Mouse (Mus musculus) retina, adult 2 months (tissue): Measurements from ENCODE around the gene 5730596B20Rik.

Source experiments
- DNase-seq: peaks from one replicate; pipeline ENCODE4 v3.0.0-alpha.2; 2012; ENCODE audit warnings: low read depth, low spot score

Gene 5730596B20Rik

GRCm38 (mm10) chr6:52212556-52213118 is 35.3 kb downstream of the 5730596B20Rik start:
- no peak for DNase-seq

GRCm38 (mm10) chr6:52213119-52213986 is 36.1 kb downstream of the 5730596B20Rik start, which contains the start of the genes Hoxa3 and Gm28308:
Gene Hoxa3, minus strand, starts transcription at chr6:52213336.
Gene Gm28308, minus strand, starts transcription at chr6:52213339.
- DNase-seq = no peak

- DNase-seq = no peak
Measured at GRCm38 (mm10) chr6:52214271-52214670, 37.0 kb downstream of the 5730596B20Rik start.

GRCm38 (mm10) chr6:52215070-52215469 is 37.8 kb downstream of the 5730596B20Rik start:
- no peak for DNase-seq

GRCm38 (mm10) chr6:52215771-52216535 is 38.7 kb downstream of the 5730596B20Rik start:
- no peak for DNase-seq

- DNase-seq = no peak
Measured at GRCm38 (mm10) chr6:52216691-52217458, 39.6 kb downstream of the 5730596B20Rik start.

- no peak for DNase-seq
Measured at GRCm38 (mm10) chr6:52217459-52217768, 40.1 kb downstream of the 5730596B20Rik start.

GRCm38 (mm10) chr6:52217895-52218642 is 40.8 kb downstream of the 5730596B20Rik start:
- DNase-seq = no peak

- DNase-seq = no peak
Measured at GRCm38 (mm10) chr6:52218643-52219215, 41.4 kb downstream of the 5730596B20Rik start.

- DNase-seq = no peak
Measured at GRCm38 (mm10) chr6:52219234-52219942, 42.1 kb downstream of the 5730596B20Rik start.

GRCm38 (mm10) chr6:52220003-52220864 is 42.9 kb downstream of the 5730596B20Rik start:
- DNase-seq = no peak

- DNase-seq = no peak
Measured at GRCm38 (mm10) chr6:52220865-52221310, 43.6 kb downstream of the 5730596B20Rik start.

- DNase-seq = peak; percentile 59
Measured at GRCm38 (mm10) chr6:52221337-52221992, 44.2 kb downstream of the 5730596B20Rik start, which contains the start of gene Hoxa7. Gene Hoxa7, minus strand, starts transcription at chr6:52221854.

- no peak for DNase-seq
Measured at GRCm38 (mm10) chr6:52221993-52222685, 44.8 kb downstream of the 5730596B20Rik start.

- no peak for DNase-seq
Measured at GRCm38 (mm10) chr6:52222729-52223128, 45.4 kb downstream of the 5730596B20Rik start.

- DNase-seq = no peak
Measured at GRCm38 (mm10) chr6:52223939-52224760, 46.9 kb downstream of the 5730596B20Rik start.
